Mouse (Mus musculus): ENCODE measurements around the gene Sel1l3.

Gene Sel1l3

GRCm38 (mm10) chr5:53148960-53149685 is 64.6 kb downstream of the Sel1l3 start:
- Histone ChIP-seq H3K27me3 (ENCODE audit: control insufficient read depth, insufficient read depth, low read length, poor library complexity, severe bottlenecking) (no peaks in the 10 kb centered on the region), H3K36me3 (ENCODE audit: control insufficient read depth, insufficient read depth, low read length, poor library complexity, severe bottlenecking) (no peaks in the 10 kb centered on the region)
- DNase-seq (ENCODE audit: low read depth, low spot score): no peak

GRCm38 (mm10) chr5:53148160-53148923 is 65.4 kb downstream of the Sel1l3 start:
- H3K27me3 ChIP-seq (ENCODE audit: control insufficient read depth, insufficient read depth, low read length, poor library complexity, severe bottlenecking): no peaks in the 10 kb centered on the region
- no peaks in the 10 kb centered on the region for H3K36me3 ChIP-seq (ENCODE audit: control insufficient read depth, insufficient read depth, low read length, poor library complexity, severe bottlenecking)
- no peak for DNase-seq (ENCODE audit: low read depth, low spot score)

GRCm38 (mm10) chr5:53147418-53147817 is 66.3 kb downstream of the Sel1l3 start:
- no peaks in the 10 kb centered on the region for H3K27me3 ChIP-seq (ENCODE audit: control insufficient read depth, insufficient read depth, low read length, poor library complexity, severe bottlenecking)
- H3K36me3 ChIP-seq (ENCODE audit: control insufficient read depth, insufficient read depth, low read length, poor library complexity, severe bottlenecking): no peaks in the 10 kb centered on the region
- DNase-seq (ENCODE audit: low read depth, low spot score): no peak

GRCm38 (mm10) chr5:53146684-53147061 is 67.1 kb downstream of the Sel1l3 start:
- H3K27me3 ChIP-seq (ENCODE audit: control insufficient read depth, insufficient read depth, low read length, poor library complexity, severe bottlenecking): no peaks in the 10 kb centered on the region
- DNase-seq (ENCODE audit: low read depth, low spot score): no peak
- H3K36me3 ChIP-seq (ENCODE audit: control insufficient read depth, insufficient read depth, low read length, poor library complexity, severe bottlenecking): no peaks in the 10 kb centered on the region

- no peaks in the 10 kb centered on the region for H3K36me3 ChIP-seq (ENCODE audit: control insufficient read depth, insufficient read depth, low read length, poor library complexity, severe bottlenecking)
- no peak for DNase-seq (ENCODE audit: low read depth, low spot score)
Observed at GRCm38 (mm10) chr5:53146049-53146683, 67.6 kb downstream of the Sel1l3 start.

GRCm38 (mm10) chr5:53142587-53142986 is 71.1 kb downstream of the Sel1l3 start:
- Histone ChIP-seq H3K36me3 (ENCODE audit: control insufficient read depth, insufficient read depth, low read length, poor library complexity, severe bottlenecking) (no peaks in the 10 kb centered on the region), H3K27me3 (ENCODE audit: control insufficient read depth, insufficient read depth, low read length, poor library complexity, severe bottlenecking) (no peaks in the 10 kb centered on the region)
- DNase-seq (ENCODE audit: low read depth, low spot score): no peak

More at GRCm38 (mm10) chr5:53146049-53146683, 67.6 kb downstream of the Sel1l3 start:
- no peaks in the 10 kb centered on the region for H3K27me3 ChIP-seq (ENCODE audit: control insufficient read depth, insufficient read depth, low read length, poor library complexity, severe bottlenecking)

GRCm38 (mm10) chr5:53140158-53140927 is 73.4 kb downstream of the Sel1l3 start:
- peak; percentile 13 for DNase-seq (ENCODE audit: low read depth, low spot score)
- H3K27me3 ChIP-seq (ENCODE audit: control insufficient read depth, insufficient read depth, low read length, poor library complexity, severe bottlenecking): no peaks in the 10 kb centered on the region
- H3K36me3 ChIP-seq (ENCODE audit: control insufficient read depth, insufficient read depth, low read length, poor library complexity, severe bottlenecking): no peaks in the 10 kb centered on the region

GRCm38 (mm10) chr5:53139566-53139965 is 74.2 kb downstream of the Sel1l3 start:
- no peak for DNase-seq (ENCODE audit: low read depth, low spot score)
- Histone ChIP-seq H3K27me3 (ENCODE audit: control insufficient read depth, insufficient read depth, low read length, poor library complexity, severe bottlenecking) (no peaks in the 10 kb centered on the region), H3K36me3 (ENCODE audit: control insufficient read depth, insufficient read depth, low read length, poor library complexity, severe bottlenecking) (no peaks in the 10 kb centered on the region)

GRCm38 (mm10) chr5:53139140-53139539 is 74.6 kb downstream of the Sel1l3 start:
- DNase-seq (ENCODE audit: low read depth, low spot score): no peak
- no peaks in the 10 kb centered on the region for H3K36me3 ChIP-seq (ENCODE audit: control insufficient read depth, insufficient read depth, low read length, poor library complexity, severe bottlenecking)
- H3K27me3 ChIP-seq (ENCODE audit: control insufficient read depth, insufficient read depth, low read length, poor library complexity, severe bottlenecking): no peaks in the 10 kb centered on the region

GRCm38 (mm10) chr5:53138025-53138424 is 75.7 kb downstream of the Sel1l3 start:
- no peak for DNase-seq (ENCODE audit: low read depth, low spot score)
- Histone ChIP-seq H3K27me3 (ENCODE audit: control insufficient read depth, insufficient read depth, low read length, poor library complexity, severe bottlenecking) (no peaks in the 10 kb centered on the region), H3K36me3 (ENCODE audit: control insufficient read depth, insufficient read depth, low read length, poor library complexity, severe bottlenecking) (no peaks in the 10 kb centered on the region)

- no peaks in the 10 kb centered on the region for H3K27me3 ChIP-seq (ENCODE audit: control insufficient read depth, insufficient read depth, low read length, poor library complexity, severe bottlenecking)
- H3K36me3 ChIP-seq (ENCODE audit: control insufficient read depth, insufficient read depth, low read length, poor library complexity, severe bottlenecking): no peaks in the 10 kb centered on the region
- DNase-seq (ENCODE audit: low read depth, low spot score): no peak
Observed at GRCm38 (mm10) chr5:53135984-53136383, 77.7 kb downstream of the Sel1l3 start.

GRCm38 (mm10) chr5:53134003-53134402 is 79.7 kb downstream of the Sel1l3 start:
- DNase-seq (ENCODE audit: low read depth, low spot score): no peak
- H3K36me3 ChIP-seq (ENCODE audit: control insufficient read depth, insufficient read depth, low read length, poor library complexity, severe bottlenecking): no peaks in the 10 kb centered on the region
- H3K27me3 ChIP-seq (ENCODE audit: control insufficient read depth, insufficient read depth, low read length, poor library complexity, severe bottlenecking): no peaks in the 10 kb centered on the region; the same call in 1 of the 2 replicates

- DNase-seq (ENCODE audit: low read depth, low spot score): no peak
Observed at GRCm38 (mm10) chr5:53124701-53125100, 89.0 kb downstream of the Sel1l3 start.

GRCm38 (mm10) chr5:53123525-53124286 is 90.0 kb downstream of the Sel1l3 start:
- Histone ChIP-seq H3K27me3 (ENCODE audit: control insufficient read depth, insufficient read depth, low read length, poor library complexity, severe bottlenecking) (no peaks in the 10 kb centered on the region), H3K36me3 (ENCODE audit: control insufficient read depth, insufficient read depth, low read length, poor library complexity, severe bottlenecking) (no peaks in the 10 kb centered on the region)
- no peak for DNase-seq (ENCODE audit: low read depth, low spot score)

More at GRCm38 (mm10) chr5:53124701-53125100, 89.0 kb downstream of the Sel1l3 start:
- no peaks in the 10 kb centered on the region for H3K27me3 ChIP-seq (ENCODE audit: control insufficient read depth, insufficient read depth, low read length, poor library complexity, severe bottlenecking)
- H3K36me3 ChIP-seq (ENCODE audit: control insufficient read depth, insufficient read depth, low read length, poor library complexity, severe bottlenecking): no peaks in the 10 kb centered on the region
